Mouse (Mus musculus) inflammation-experienced regulatory T-cells (primary cell): ENCODE data around the gene Dcun1d5. TPM values are rescaled to one million over a fixed set of nuclear protein-coding genes. Genes with fewer than 3 reads are reported as not detected.

ENCODE experiments used
- polyA plus RNA-seq, 2 experiments: library from polyadenylated mRNA; unstranded; fragments of 100-300 nt; shearing (Covaris generic); gene quantifications; one replicate each; pipeline ENCODE4 v1.2.1; 2017

Gene Dcun1d5
- polyA plus RNA-seq = 100 to 1,000 TPM; 190 to 201 TPM

GRCm38 (mm10) chr9:7184172-7184896, at the start of gene Dcun1d5, which contains the start of gene Dync2h1:
TSS of gene Dcun1d5 (plus strand) at chr9:7184520.
TSS of gene Dync2h1 (minus strand) at chr9:7184446.

Other genes with a start within 250 kb of the Dcun1d5 start
- gene Dync2h1, start 74 bp upstream of the Dcun1d5 start, polyA plus RNA-seq = 1 to 10 TPM; 4.6 to 4.8 TPM
- not detected for gene Mmp13, start 88.0 kb downstream of the Dcun1d5 start, polyA plus RNA-seq
- under 1 TPM; 0.17 to 0.51 TPM for gene Mmp12, start 159.9 kb downstream of the Dcun1d5 start, polyA plus RNA-seq
- gene Mmp1b, start 203.5 kb downstream of the Dcun1d5 start, polyA plus RNA-seq = under 1 TPM in 1 of 2 experiments, not detected in 1; 0.20 TPM